Comparison of ENCODE assay signal across 8 mouse cellular contexts in the genomic region with DNA sequence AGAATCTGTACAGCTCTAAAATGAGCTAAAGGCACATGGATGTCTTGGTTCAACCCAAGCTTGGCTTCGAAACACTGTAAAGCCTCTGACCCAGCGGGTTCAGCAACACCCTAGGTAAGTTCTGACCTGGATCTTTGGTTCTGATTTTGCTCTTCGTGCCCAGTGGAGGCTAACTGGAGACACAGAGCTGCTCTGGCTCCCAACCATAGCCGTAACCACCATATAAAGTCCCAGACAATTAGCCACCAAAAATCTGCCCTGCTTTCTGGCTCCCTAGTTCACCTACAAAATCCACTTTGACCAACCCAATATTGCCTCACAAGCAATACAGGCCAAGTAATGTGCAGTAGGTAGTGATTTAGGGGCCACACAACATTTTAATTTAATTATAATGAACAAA. TPM values are rescaled to one million over a fixed set of nuclear protein-coding genes. Genes with fewer than 3 reads are reported as not detected.
DNase-seq lines count a peak whose midpoint lies in the region; ATAC-seq and TF ChIP-seq lines count a peak whose summit lies in the region.
"Had no signal": no experiment of that assay in that cellular context is flagged by ENCODE, and none has a peak within 500 bp of the region (broad histone marks: within the 10 kb centered on the region; RNA-seq: fewer than 3 reads in every experiment).

No protein-coding gene starts in this region.

- peak overlapping the region; percentile 70 for H3K4me2 ChIP-seq in lung, embryonic 16.5 days (ENCODE audit: low read depth, low read length)
- H3K4me2 ChIP-seq in forebrain, embryonic 15.5 days (replicated peaks): peak overlapping the region; percentile 48
- H3K4me2 ChIP-seq in liver, embryonic 12.5 days: peak overlapping the region; percentile 75
- peak overlapping the region; percentile 59 for H3K4me2 ChIP-seq in stomach, postnatal 0 days (replicated peaks; ENCODE audit: low read depth)

- H3K4me1 ChIP-seq in lung, embryonic 16.5 days (replicated peaks; ENCODE audit: control insufficient read depth, insufficient read depth, low read length): peaks cover 7% of the 10 kb centered on the region; the same call in 1 of the 2 replicates
- H3K4me1 ChIP-seq in forebrain, embryonic 15.5 days: peaks cover 17% of the 10 kb centered on the region; the same call in 1 of the 2 replicates
- peaks cover 38% of the 10 kb centered on the region for H3K4me1 ChIP-seq in liver, embryonic 12.5 days
- no peaks in the 10 kb centered on the region for H3K4me1 ChIP-seq in stomach, postnatal 0 days (replicated peaks; ENCODE audit: control insufficient read depth, insufficient read depth)

- H3K9ac ChIP-seq in lung, embryonic 16.5 days (ENCODE audit: low read length): peak overlapping the region; percentile 91
- no peak overlapping the region for H3K9ac ChIP-seq in forebrain, embryonic 15.5 days (replicated peaks)
- H3K9ac ChIP-seq in liver, embryonic 12.5 days: peak overlapping the region; percentile 82
- peak overlapping the region; percentile 41; the same call in 1 of the 2 replicates for H3K9ac ChIP-seq in stomach, postnatal 0 days (ENCODE audit: low read length)

- H3K9me3 ChIP-seq in lung, embryonic 16.5 days (ENCODE audit: control insufficient read depth, low read length): no peaks in the 10 kb centered on the region
- H3K9me3 ChIP-seq in forebrain, embryonic 15.5 days: no peaks in the 10 kb centered on the region
- no peaks in the 10 kb centered on the region for H3K9me3 ChIP-seq in liver, embryonic 12.5 days (replicated peaks)
- H3K9me3 ChIP-seq in stomach, postnatal 0 days (ENCODE audit: control insufficient read depth, low read length): no peaks in the 10 kb centered on the region

- peak overlapping the region; percentile 66 for H3K4me3 ChIP-seq in lung, embryonic 16.5 days (ENCODE audit: low read length)
- peak overlapping the region; percentile 51; the same call in 1 of the 2 replicates for H3K4me3 ChIP-seq in forebrain, embryonic 15.5 days
- H3K4me3 ChIP-seq in liver, embryonic 12.5 days: peak overlapping the region; percentile 73
- peak overlapping the region; percentile 61 for H3K4me3 ChIP-seq in stomach, postnatal 0 days (ENCODE audit: low read depth, low read length)

- TF ChIP-seq EP300 in stomach, postnatal 0 days (optimal IDR thresholded peaks at IDR 0.05): no peak

- peak overlapping the region; percentile 71 for H3K27ac ChIP-seq in lung, embryonic 16.5 days (ENCODE audit: low read length)
- H3K27ac ChIP-seq in forebrain, embryonic 15.5 days (replicated peaks): no peak overlapping the region
- no peak overlapping the region for H3K27ac ChIP-seq in liver, embryonic 12.5 days
- peak overlapping the region; percentile 50; the same call in 1 of the 2 replicates for H3K27ac ChIP-seq in stomach, postnatal 0 days (replicated peaks)

- H3K36me3 ChIP-seq in lung, embryonic 16.5 days (ENCODE audit: control insufficient read depth, insufficient read depth, low read length): peaks cover 2% of the 10 kb centered on the region; the same call in 1 of the 2 replicates
- H3K36me3 ChIP-seq in forebrain, embryonic 15.5 days: no peaks in the 10 kb centered on the region
- H3K36me3 ChIP-seq in liver, embryonic 12.5 days: peaks cover 5% of the 10 kb centered on the region
- H3K36me3 ChIP-seq in stomach, postnatal 0 days (ENCODE audit: control insufficient read depth, insufficient read depth, low read length): no peaks in the 10 kb centered on the region

- DNase-seq in lung, postnatal 25 days (ENCODE audit: low spot score): no peak
- DNase-seq in stomach, postnatal 0 days (ENCODE audit: low spot score): no peak
- no peak for DNase-seq in left cerebral cortex, adult 11 months (ENCODE audit: low spot score)
- DNase-seq in urinary bladder, adult 2 months (ENCODE audit: low spot score): no peak
- DNase-seq: cerebellum, postnatal 36 days had no signal

- no peak for ATAC-seq in lung, embryonic 16.5 days (ENCODE audit: low read depth)
- no peak for ATAC-seq in forebrain, embryonic 15.5 days (replicated peaks)
- no peak for ATAC-seq in liver, embryonic 12.5 days
- no peak for ATAC-seq in stomach, postnatal 0 days (ENCODE audit: low FRiP score, low TSS enrichment)

- 36% methylated on average over 4 of the region's 4 CpGs for WGBS in lung, embryonic 16.5 days
- WGBS in forebrain, embryonic 15.5 days: 48% methylated on average over 4 of the region's 4 CpGs
- 62% methylated on average over 4 of the region's 4 CpGs for WGBS in liver, embryonic 12.5 days (ENCODE audit: insufficient replicate concordance)
- 56% methylated on average over 4 of the region's 4 CpGs for WGBS in stomach, postnatal 0 days

- peaks cover 62% of the 10 kb centered on the region for H3K27me3 ChIP-seq in lung, embryonic 16.5 days (ENCODE audit: control insufficient read depth, insufficient read depth, low read depth, low read length)
- H3K27me3 ChIP-seq in forebrain, embryonic 15.5 days: peaks cover 87% of the 10 kb centered on the region
- peaks cover 84% of the 10 kb centered on the region for H3K27me3 ChIP-seq in liver, embryonic 12.5 days (replicated peaks)
- H3K27me3 ChIP-seq in stomach, postnatal 0 days (ENCODE audit: control insufficient read depth, insufficient read depth, low read length): peaks cover 4% of the 10 kb centered on the region; the same call in 1 of the 2 replicates

- TF ChIP-seq CTCF in stomach, postnatal 0 days (IDR thresholded peaks at IDR 0.05; ENCODE audit: low read depth): no peak

RNA-seq across cellular contexts. Expression of a gene that starts 3.7 kb away (rescaled TPM):
- polyA plus RNA-seq in lung, embryonic 16.5 days (2015; fragmentation: Nextera tagmentation; extraction: Ambion mirVana): 518 and 579 TPM in 2 replicates
- polyA plus RNA-seq in forebrain, embryonic 15.5 days (2015; fragmentation: Nextera tagmentation; extraction: Ambion mirVana): 97.9 and 99.1 TPM in 2 replicates
- 206 and 211 TPM in 2 replicates for polyA plus RNA-seq in liver, embryonic 12.5 days (2016; fragmentation: Nextera tagmentation; extraction: Ambion mirVana)
- polyA plus RNA-seq in stomach, postnatal 0 days (2015; fragmentation: Nextera tagmentation; extraction: Ambion mirVana): 57.3 and 64.7 TPM in 2 replicates
- 38.2 and 39.6 TPM in 2 replicates for polyA plus RNA-seq in urinary bladder, adult 2 months (2012; rRNA removed)

Comparison
In these comparisons a context has a peak if more than half of its experiments do, and no peak if none do; other contexts are left out.
1. H3K27ac ChIP-seq: peak in lung, embryonic 16.5 days (single experiment) and stomach, postnatal 0 days (single experiment); none in forebrain, embryonic 15.5 days (single experiment) and liver, embryonic 12.5 days (single experiment).
2. Peak in every context shown above with its lines, with median percentiles within 50 percentile points of each other: H3K4me2 ChIP-seq and H3K4me3 ChIP-seq.